Mouse (Mus musculus) spleen, adult 2 months (tissue): Measurements from ENCODE around the gene Nlrp6.

ENCODE experiments used
- CTCF ChIP-seq: fragments of 200-500 bp; IDR thresholded peaks from 2 replicates; pipeline ENCODE4 v1.5.1; 2011; ENCODE audit warnings: mild to moderate bottlenecking, inconsistent platforms; ENCODE audit not compliant: insufficient read depth, insufficient read length, insufficient replicate concordance; ENCODE audit errors: extremely low read depth
- POLR2A ChIP-seq: fragments of 200-500 bp; IDR thresholded peaks from 2 replicates; pipeline ENCODE4 v1.6.1; 2011; ENCODE audit warnings: low read depth, low read length, inconsistent platforms

GRCm38 (mm10) chr7:140914031-140914690, 6.5 kb upstream of the Nlrp6 start:
- no peak for TF ChIP-seq CTCF
- no peak for TF ChIP-seq POLR2A
